ENCODE assay signal across 8 mouse cellular contexts in the genomic region with DNA sequence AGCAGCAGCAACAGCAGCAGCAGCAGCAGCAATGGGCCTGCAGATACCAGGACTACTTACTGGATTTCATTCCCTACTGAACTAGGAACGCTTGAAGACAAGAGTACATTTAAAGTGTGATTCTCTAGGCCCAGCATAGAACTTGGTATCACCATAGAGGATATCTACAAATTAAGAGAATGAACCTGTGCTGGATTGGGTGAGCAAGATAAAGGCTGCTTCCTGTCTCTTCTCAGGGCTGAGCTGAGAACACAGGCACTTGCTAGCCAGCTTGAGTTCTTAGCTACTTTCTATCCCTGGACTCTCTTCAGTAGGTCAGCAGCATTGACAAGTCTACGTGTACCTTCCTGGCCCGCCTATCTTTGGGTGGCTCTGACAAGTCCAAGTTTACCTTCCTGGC. TPM values are rescaled to one million over a fixed set of nuclear protein-coding genes. Genes with fewer than 3 reads are reported as not detected.
DNase-seq lines count a peak whose midpoint lies in the region; ATAC-seq and TF ChIP-seq lines count a peak whose summit lies in the region.
"Had no signal": no experiment of that assay in that cellular context is flagged by ENCODE, and none has a peak within 500 bp of the region (broad histone marks: within the 10 kb centered on the region; RNA-seq: fewer than 3 reads in every experiment).

No protein-coding gene starts in this region.

- H3K4me2 ChIP-seq in lung, embryonic 16.5 days (ENCODE audit: low read depth, low read length), result peak overlapping the region; percentile 92
- H3K4me2 ChIP-seq in forebrain, embryonic 14.5 days (ENCODE audit: low read length), result peak overlapping the region; percentile 96
- H3K4me2 ChIP-seq in intestine, postnatal 0 days (replicated peaks; ENCODE audit: low read depth), result peak overlapping the region; percentile 99
- peak overlapping the region; percentile 97 for H3K4me2 ChIP-seq in neural tube, embryonic 14.5 days (ENCODE audit: low read depth, low read length)

- WGBS in lung, embryonic 16.5 days, result 88% methylated on average over 3 of the region's 3 CpGs
- WGBS in forebrain, embryonic 14.5 days, result 93% methylated on average over 3 of the region's 3 CpGs
- 78% methylated on average over 3 of the region's 3 CpGs for WGBS in intestine, postnatal 0 days
- WGBS in neural tube, embryonic 14.5 days, result 93% methylated on average over 3 of the region's 3 CpGs

- H3K4me3 ChIP-seq in lung, embryonic 16.5 days (ENCODE audit: low read length), result no peak overlapping the region
- no peak overlapping the region for H3K4me3 ChIP-seq in forebrain, embryonic 14.5 days (ENCODE audit: low read depth, low read length)
- no peak overlapping the region for H3K4me3 ChIP-seq in intestine, postnatal 0 days (ENCODE audit: low read depth, low read length)
- 0 out of 2 replicates have a peak overlapping the region, but pooled peaks have one; percentile 2 for H3K4me3 ChIP-seq in neural tube, embryonic 14.5 days (ENCODE audit: low read depth, low read length)

- no peak for DNase-seq in lung, adult 18-20 months
- no peak for DNase-seq in forebrain, embryonic 14.5 days (ENCODE audit: low spot score)
- DNase-seq in layer of hippocampus, postnatal 36 days, result no peak
- no peak for DNase-seq in kidney, adult 8-10 months

- no peak overlapping the region for H3K9ac ChIP-seq in lung, embryonic 16.5 days (ENCODE audit: low read length)
- H3K9ac ChIP-seq in forebrain, embryonic 14.5 days (ENCODE audit: low read length), result 0 out of 2 replicates have a peak overlapping the region, but pooled peaks have one; percentile 93
- no peak overlapping the region for H3K9ac ChIP-seq in intestine, postnatal 0 days (ENCODE audit: low read depth, low read length)
- H3K9ac ChIP-seq in neural tube, embryonic 14.5 days (replicated peaks; ENCODE audit: low read depth, low read length), result no peak overlapping the region

- H3K36me3 ChIP-seq in lung, embryonic 16.5 days (ENCODE audit: control insufficient read depth, insufficient read depth, low read length), result no peaks in the 10 kb centered on the region
- H3K36me3 ChIP-seq in forebrain, embryonic 14.5 days (ENCODE audit: control insufficient read depth, insufficient read depth, low read length), result no peaks in the 10 kb centered on the region
- no peaks in the 10 kb centered on the region for H3K36me3 ChIP-seq in intestine, postnatal 0 days (ENCODE audit: control insufficient read depth, insufficient read depth)
- no peaks in the 10 kb centered on the region for H3K36me3 ChIP-seq in neural tube, embryonic 14.5 days (ENCODE audit: control insufficient read depth, insufficient read depth, low read length)
- H3K36me3 ChIP-seq: heart, embryonic 10.5 days had no signal

- no peak overlapping the region for H3K27ac ChIP-seq in lung, embryonic 16.5 days (ENCODE audit: low read length)
- H3K27ac ChIP-seq in forebrain, embryonic 14.5 days (ENCODE audit: low read depth, low read length), result no peak overlapping the region
- H3K27ac ChIP-seq in intestine, postnatal 0 days (ENCODE audit: low read depth, low read length), result no peak overlapping the region
- H3K27ac ChIP-seq in neural tube, embryonic 14.5 days (ENCODE audit: low read depth, low read length), result no peak overlapping the region
- H3K27ac ChIP-seq: heart, embryonic 10.5 days had no signal

- no peak for TF ChIP-seq CTCF in intestine, postnatal 0 days (IDR thresholded peaks at IDR 0.05; ENCODE audit: low read depth)

- no peaks in the 10 kb centered on the region for H3K27me3 ChIP-seq in lung, embryonic 16.5 days (ENCODE audit: control insufficient read depth, insufficient read depth, low read depth, low read length)
- no peaks in the 10 kb centered on the region for H3K27me3 ChIP-seq in forebrain, embryonic 14.5 days (replicated peaks; ENCODE audit: control insufficient read depth, insufficient read depth, low read length)
- H3K27me3 ChIP-seq in intestine, postnatal 0 days (replicated peaks; ENCODE audit: control insufficient read depth, insufficient read depth, low read length), result no peaks in the 10 kb centered on the region
- no peaks in the 10 kb centered on the region for H3K27me3 ChIP-seq in neural tube, embryonic 14.5 days (ENCODE audit: control insufficient read depth, insufficient read depth, low read length)

- ATAC-seq in lung, embryonic 16.5 days (ENCODE audit: low read depth), result no peak
- no peak for ATAC-seq in forebrain, embryonic 14.5 days
- no peak for ATAC-seq in intestine, postnatal 0 days
- ATAC-seq in neural tube, embryonic 14.5 days (ENCODE audit: low read depth), result no peak

- H3K4me1 ChIP-seq in lung, embryonic 16.5 days (replicated peaks; ENCODE audit: control insufficient read depth, insufficient read depth, low read length), result peaks cover 19% of the 10 kb centered on the region
- H3K4me1 ChIP-seq in forebrain, embryonic 14.5 days (ENCODE audit: control insufficient read depth, insufficient read depth, low read length), result peaks cover 13% of the 10 kb centered on the region
- H3K4me1 ChIP-seq in intestine, postnatal 0 days (replicated peaks; ENCODE audit: control insufficient read depth, insufficient read depth, low read length), result peaks cover 7% of the 10 kb centered on the region
- H3K4me1 ChIP-seq in neural tube, embryonic 14.5 days (ENCODE audit: control insufficient read depth, insufficient read depth, low read length), result peaks cover 17% of the 10 kb centered on the region

- no peaks in the 10 kb centered on the region for H3K9me3 ChIP-seq in lung, embryonic 16.5 days (ENCODE audit: control insufficient read depth, low read length)
- H3K9me3 ChIP-seq in forebrain, embryonic 14.5 days (replicated peaks; ENCODE audit: control insufficient read depth, low read length), result no peaks in the 10 kb centered on the region
- no peaks in the 10 kb centered on the region for H3K9me3 ChIP-seq in intestine, postnatal 0 days (ENCODE audit: control insufficient read depth)
- H3K9me3 ChIP-seq in neural tube, embryonic 14.5 days (ENCODE audit: control insufficient read depth, low read length), result no peaks in the 10 kb centered on the region
- H3K9me3 ChIP-seq: heart, embryonic 10.5 days had no signal

RNA-seq across cellular contexts. Expression of a gene that starts 2.0 kb away (rescaled TPM):
- polyA plus RNA-seq in lung, embryonic 16.5 days (2015; fragmentation: Nextera tagmentation; extraction: Ambion mirVana), result 0.55 and 0.60 TPM in 2 replicates
- polyA plus RNA-seq in forebrain, embryonic 14.5 days (2014; fragmentation: Nextera tagmentation; extraction: Ambion mirVana), result 2.4 and 3.1 TPM in 2 replicates
- 0.38 and 0.44 TPM in 2 replicates for polyA plus RNA-seq in intestine, postnatal 0 days (2015; fragmentation: Nextera tagmentation; extraction: Ambion mirVana)
- 5.8 and 6.1 TPM in 2 replicates for polyA plus RNA-seq in neural tube, embryonic 14.5 days (2014; fragmentation: Nextera tagmentation; extraction: Ambion mirVana)
- total RNA-seq in layer of hippocampus, postnatal 36 days (2021), result 10 to 100 TPM; 36.1 to 42.9 TPM
